ENCODE assay signal across 8 mouse cellular contexts in genomic region chr5:139736504-139736940, GRCm38 (mm10). TPM values are rescaled to one million over a fixed set of nuclear protein-coding genes. Genes with fewer than 3 reads are reported as not detected.
DNase-seq lines count a peak whose midpoint lies in the region; ATAC-seq and TF ChIP-seq lines count a peak whose summit lies in the region.

No protein-coding gene starts in this region.

- H3K4me1 ChIP-seq in heart, embryonic 13.5 days = peaks cover 52% of the 10 kb centered on the region
- H3K4me1 ChIP-seq in G1E (ENCODE audit: insufficient read depth, low read depth, low read length) = peaks cover 91% of the 10 kb centered on the region
- no peaks in the 10 kb centered on the region for H3K4me1 ChIP-seq in forebrain, postnatal 0 days (ENCODE audit: insufficient read depth)
- H3K4me1 ChIP-seq in liver, embryonic 16.5 days (ENCODE audit: control insufficient read depth, low read depth, low read length) = peaks cover 76% of the 10 kb centered on the region

- intact Hi-C loops in heart, postnatal 25 days (cut with DNase I) = no loop called here

- TF ChIP-seq CTCF in G1E (IDR thresholded peaks at IDR 0.05; ENCODE audit: low read depth, low read length) = no peak
- no peak for TF ChIP-seq CTCF in forebrain, postnatal 0 days (IDR thresholded peaks at IDR 0.05; ENCODE audit: low read depth)

- H3K9ac ChIP-seq in heart, embryonic 13.5 days = peak overlapping the region; percentile 60; the same call in 1 of the 2 replicates
- peak overlapping the region; percentile 62; the same call in 1 of the 2 replicates for H3K9ac ChIP-seq in forebrain, postnatal 0 days
- peak overlapping the region; percentile 66 for H3K9ac ChIP-seq in liver, embryonic 16.5 days (ENCODE audit: low read depth, low read length)

- H3K4me2 ChIP-seq in heart, embryonic 13.5 days = peak overlapping the region; percentile 91
- peak overlapping the region; percentile 95 for H3K4me2 ChIP-seq in forebrain, postnatal 0 days (ENCODE audit: low read depth)
- H3K4me2 ChIP-seq in liver, embryonic 16.5 days (ENCODE audit: low read depth, low read length) = peak overlapping the region; percentile 97

- peak overlapping the region; percentile 57 for H3K4me3 ChIP-seq in heart, embryonic 13.5 days
- H3K4me3 ChIP-seq in G1E (ENCODE audit: low read depth, low read length) = peak overlapping the region; percentile 77; the same call in 1 of the 2 replicates
- peak overlapping the region; percentile 50 for H3K4me3 ChIP-seq in forebrain, postnatal 0 days (ENCODE audit: low read depth, low read length)
- H3K4me3 ChIP-seq in liver, embryonic 16.5 days (ENCODE audit: low read depth, low read length) = peak overlapping the region; percentile 43

- H3K9me3 ChIP-seq in heart, embryonic 13.5 days = no peaks in the 10 kb centered on the region
- H3K9me3 ChIP-seq in G1E (replicated peaks) = no peaks in the 10 kb centered on the region
- no peaks in the 10 kb centered on the region for H3K9me3 ChIP-seq in forebrain, postnatal 0 days (ENCODE audit: low read length)
- H3K9me3 ChIP-seq in liver, embryonic 16.5 days (replicated peaks; ENCODE audit: control insufficient read depth, low read length) = no peaks in the 10 kb centered on the region

- WGBS in heart, embryonic 13.5 days = 13% methylated on average over 10 of the region's 10 CpGs
- WGBS in forebrain, postnatal 0 days = 8% methylated on average over 10 of the region's 10 CpGs
- WGBS in liver, embryonic 16.5 days (ENCODE audit: insufficient replicate concordance) = 11% methylated on average over 10 of the region's 10 CpGs

- ATAC-seq in heart, embryonic 13.5 days (ENCODE audit: extremely low read depth, insufficient number of reproducible peaks, low FRiP score, low TSS enrichment) = no peak
- no peak for ATAC-seq in G1E (ENCODE audit: extremely low read depth, insufficient number of reproducible peaks, low FRiP score, poor library complexity, severe bottlenecking)
- ATAC-seq in forebrain, postnatal 0 days = peak; percentile 55
- ATAC-seq in liver, embryonic 16.5 days (ENCODE audit: low read depth) = no peak
- no peak for ATAC-seq in megakaryocyte progenitor cell, adult 5-6 weeks (replicated peaks; ENCODE audit: poor library complexity)

- no peak for DNase-seq in heart, postnatal 25 days (ENCODE audit: low spot score)
- DNase-seq in G1E (ENCODE audit: low spot score) = no peak
- DNase-seq in forebrain, postnatal 0 days = no peak
- no peak for DNase-seq in left cerebral cortex, adult 18-20 months (ENCODE audit: low spot score in 2 of 2)
- DNase-seq in adrenal gland, adult 2 months = no peak

- H3K36me3 ChIP-seq in heart, embryonic 13.5 days = no peaks in the 10 kb centered on the region
- H3K36me3 ChIP-seq in G1E (replicated peaks) = peaks cover 11% of the 10 kb centered on the region
- no peaks in the 10 kb centered on the region for H3K36me3 ChIP-seq in forebrain, postnatal 0 days (ENCODE audit: insufficient read depth)
- no peaks in the 10 kb centered on the region for H3K36me3 ChIP-seq in liver, embryonic 16.5 days (ENCODE audit: control insufficient read depth, insufficient read depth)

- peak overlapping the region; percentile 75 for H3K27ac ChIP-seq in heart, embryonic 13.5 days (replicated peaks)
- H3K27ac ChIP-seq in forebrain, postnatal 0 days (ENCODE audit: low read depth, low read length) = no peak overlapping the region
- H3K27ac ChIP-seq in liver, embryonic 16.5 days (ENCODE audit: low read length) = peak overlapping the region; percentile 97

- peaks cover 14% of the 10 kb centered on the region for H3K27me3 ChIP-seq in heart, embryonic 13.5 days (replicated peaks)
- H3K27me3 ChIP-seq in G1E (ENCODE audit: insufficient read depth, low read length) = no peaks in the 10 kb centered on the region
- H3K27me3 ChIP-seq in forebrain, postnatal 0 days (ENCODE audit: insufficient read depth, low read length) = no peaks in the 10 kb centered on the region
- H3K27me3 ChIP-seq in liver, embryonic 16.5 days (ENCODE audit: control insufficient read depth, insufficient read depth, low read depth, low read length) = no peaks in the 10 kb centered on the region

RNA-seq across cellular contexts. Expression of gene Micall2, which starts 0.4 kb away (rescaled TPM):
- polyA plus RNA-seq in heart, embryonic 13.5 days (2015; fragmentation: Nextera tagmentation; extraction: Ambion mirVana) = 1.7 TPM in 2 replicates
- total RNA-seq in heart, postnatal 25 days (2021) = 1 to 10 TPM; 2.7 to 3.2 TPM
- total RNA-seq in G1E (2014; fragmentation: Nextera tagmentation) (12.8 and 21.7 TPM in 2 replicates), G1E (2017) (8.0 and 8.5 TPM in 2 replicates)
- 22.4 and 26.3 TPM in 2 replicates for polyA plus RNA-seq in G1E (2012)
- total RNA-seq in forebrain, postnatal 0 days (2014; rRNA removed) = 5.1 and 5.4 TPM in 2 replicates
- 7.1 and 9.9 TPM in 2 replicates for polyA plus RNA-seq in forebrain, postnatal 0 days (2015; fragmentation: Nextera tagmentation; extraction: Ambion mirVana)
- 10.4 and 11.1 TPM in 2 replicates for polyA plus RNA-seq in liver, embryonic 16.5 days (2015; fragmentation: Nextera tagmentation; extraction: Ambion mirVana)
- 7.0 and 8.0 TPM in 2 replicates for total RNA-seq in megakaryocyte progenitor cell, adult 5-6 weeks (2015)
- total RNA-seq in megakaryocyte progenitor cell, adult 5-6 weeks (2017) = 2.5 and 3.9 TPM in 2 replicates
- total RNA-seq in left cerebral cortex, adult 18-20 months (2021) = 1 to 10 TPM; 1.5 to 2.1 TPM
- 10 to 100 TPM in 1 of 2 experiments, 1 to 10 TPM in 1; 6.0 to 14.7 TPM for total RNA-seq in adrenal gland, adult 2 months (2021)
- polyA plus RNA-seq in adrenal gland, adult 2 months (2012; rRNA removed) = 6.1 and 7.6 TPM in 2 replicates

RNA-seq across cellular contexts. Expression of gene Ints1, which starts 39.0 kb away (rescaled TPM):
- polyA plus RNA-seq in heart, embryonic 13.5 days (2015; fragmentation: Nextera tagmentation; extraction: Ambion mirVana) = 15.6 and 19.1 TPM in 2 replicates
- total RNA-seq in heart, postnatal 25 days (2021) = 10 to 100 TPM; 43.3 to 47.3 TPM
- 67.6 and 84.0 TPM in 2 replicates for total RNA-seq in G1E (2014; fragmentation: Nextera tagmentation)
- total RNA-seq in G1E (2017) = 22.1 and 25.2 TPM in 2 replicates
- polyA plus RNA-seq in G1E (2012) = 108 and 115 TPM in 2 replicates
- 103 and 119 TPM in 2 replicates for total RNA-seq in forebrain, postnatal 0 days (2014; rRNA removed)
- polyA plus RNA-seq in forebrain, postnatal 0 days (2015; fragmentation: Nextera tagmentation; extraction: Ambion mirVana) = 22.4 TPM in 2 replicates
- 10.4 and 11.2 TPM in 2 replicates for polyA plus RNA-seq in liver, embryonic 16.5 days (2015; fragmentation: Nextera tagmentation; extraction: Ambion mirVana)
- 63.8 and 65.1 TPM in 2 replicates for total RNA-seq in megakaryocyte progenitor cell, adult 5-6 weeks (2015)
- 41.0 and 47.0 TPM in 2 replicates for total RNA-seq in megakaryocyte progenitor cell, adult 5-6 weeks (2017)
- total RNA-seq in left cerebral cortex, adult 18-20 months (2021) = 100 to 1,000 TPM in 1 of 2 experiments, 10 to 100 TPM in 1; 96.3 to 103 TPM
- total RNA-seq in adrenal gland, adult 2 months (2021) = 10 to 100 TPM; 50.6 to 55.9 TPM
- polyA plus RNA-seq in adrenal gland, adult 2 months (2012; rRNA removed) = 77.2 and 91.0 TPM in 2 replicates

RNA-seq across cellular contexts. Expression of gene Mafk, which starts 54.8 kb away (rescaled TPM):
- 17.6 and 21.7 TPM in 2 replicates for polyA plus RNA-seq in heart, embryonic 13.5 days (2015; fragmentation: Nextera tagmentation; extraction: Ambion mirVana)
- total RNA-seq in heart, postnatal 25 days (2021) = 10 to 100 TPM; 30.2 to 30.9 TPM
- total RNA-seq in G1E (2014; fragmentation: Nextera tagmentation) (6.6 and 14.6 TPM in 2 replicates), G1E (2017) (24.9 and 30.9 TPM in 2 replicates)
- 34.5 and 39.6 TPM in 2 replicates for polyA plus RNA-seq in G1E (2012)
- 19.7 and 23.2 TPM in 2 replicates for total RNA-seq in forebrain, postnatal 0 days (2014; rRNA removed)
- polyA plus RNA-seq in forebrain, postnatal 0 days (2015; fragmentation: Nextera tagmentation; extraction: Ambion mirVana) = 8.4 and 9.6 TPM in 2 replicates
- 43.3 and 44.6 TPM in 2 replicates for polyA plus RNA-seq in liver, embryonic 16.5 days (2015; fragmentation: Nextera tagmentation; extraction: Ambion mirVana)
- 11.0 and 13.4 TPM in 2 replicates for total RNA-seq in megakaryocyte progenitor cell, adult 5-6 weeks (2015)
- 22.7 and 27.0 TPM in 2 replicates for total RNA-seq in megakaryocyte progenitor cell, adult 5-6 weeks (2017)
- 1 to 10 TPM; 8.9 to 9.2 TPM for total RNA-seq in left cerebral cortex, adult 18-20 months (2021)
- 10 to 100 TPM; 32.1 to 34.1 TPM for total RNA-seq in adrenal gland, adult 2 months (2021)
- 28.8 and 29.8 TPM in 2 replicates for polyA plus RNA-seq in adrenal gland, adult 2 months (2012; rRNA removed)
